ENCODE assay signal across 10 mouse cellular contexts in genomic region chr10:75921726-75922560, GRCm38 (mm10). TPM values are rescaled to one million over a fixed set of nuclear protein-coding genes. Genes with fewer than 3 reads are reported as not detected.
A peak's percentile ranks its signal among the peaks of the same experiment; 100 is the strongest.
DNase-seq lines count a peak whose midpoint lies in the region; ATAC-seq and TF ChIP-seq lines count a peak whose summit lies in the region.
"Had no signal": no experiment of that assay in that cellular context is flagged by ENCODE, and none has a peak within 500 bp of the region (broad histone marks: within the 10 kb centered on the region; RNA-seq: fewer than 3 reads in every experiment).

No protein-coding gene starts in this region.

- ATAC-seq in G1E (ENCODE audit: extremely low read depth, insufficient number of reproducible peaks, low FRiP score, poor library complexity, severe bottlenecking) = no peak
- peak; percentile 37 for ATAC-seq in embryonic facial prominence, embryonic 12.5 days (ENCODE audit: insufficient number of reproducible peaks, insufficient read depth, low FRiP score, low TSS enrichment)
- ATAC-seq in hindbrain, postnatal 0 days = peak; percentile 57
- ATAC-seq in activated CD4-positive, CD25-positive, alpha-beta regulatory T cell, adult 4 months = no peak

- H3K27ac ChIP-seq in layer of hippocampus, adult 2 months = peak overlapping the region; percentile 97
- peak overlapping the region; percentile 95 for H3K27ac ChIP-seq in embryonic facial prominence, embryonic 12.5 days
- peak overlapping the region; percentile 99 for H3K27ac ChIP-seq in hindbrain, postnatal 0 days
- H3K27ac ChIP-seq in macrophage = peak overlapping the region; percentile 61

- H3K4me3 ChIP-seq in layer of hippocampus, adult 2 months = peak overlapping the region; percentile 100
- H3K4me3 ChIP-seq in G1E (ENCODE audit: low read depth, low read length) = peak overlapping the region; percentile 87
- H3K4me3 ChIP-seq in embryonic facial prominence, embryonic 12.5 days = peak overlapping the region; percentile 84
- peak overlapping the region; percentile 96 for H3K4me3 ChIP-seq in hindbrain, postnatal 0 days (ENCODE audit: low read length)
- peak overlapping the region; percentile 64 for H3K4me3 ChIP-seq in macrophage (ENCODE audit: inconsistent target)

- TF ChIP-seq CTCF in layer of hippocampus, adult 2 months (conservative IDR thresholded peaks at IDR 0.05) = no peak
- no peak for TF ChIP-seq CTCF in G1E (IDR thresholded peaks at IDR 0.05; ENCODE audit: low read depth, low read length)
- TF ChIP-seq CTCF in hindbrain, postnatal 0 days (IDR thresholded peaks at IDR 0.05; ENCODE audit: low read depth) = no peak

- no peak for DNase-seq in layer of hippocampus, adult 2 months (ENCODE audit: low spot score in 2 of 2)
- no peak for DNase-seq in layer of hippocampus, adult 9-10 months (ENCODE audit: low spot score)
- DNase-seq in G1E (ENCODE audit: low spot score) = no peak
- peak; percentile 37 for DNase-seq in hindbrain, postnatal 0 days (ENCODE audit: low spot score)
- DNase-seq in spleen, adult 18-20 months = no peak

- peaks cover 34% of the 10 kb centered on the region for H3K4me1 ChIP-seq in G1E (ENCODE audit: insufficient read depth, low read depth, low read length)
- peaks cover 47% of the 10 kb centered on the region for H3K4me1 ChIP-seq in embryonic facial prominence, embryonic 12.5 days
- H3K4me1 ChIP-seq in hindbrain, postnatal 0 days (ENCODE audit: insufficient read depth, low read length) = peaks cover 14% of the 10 kb centered on the region; the same call in 1 of the 2 replicates

- peaks cover 12% of the 10 kb centered on the region for H3K27me3 ChIP-seq in G1E (ENCODE audit: insufficient read depth, low read length)
- no peaks in the 10 kb centered on the region for H3K27me3 ChIP-seq in embryonic facial prominence, embryonic 12.5 days
- no peaks in the 10 kb centered on the region for H3K27me3 ChIP-seq in hindbrain, postnatal 0 days (ENCODE audit: insufficient read depth, low read length)

- WGBS in embryonic facial prominence, embryonic 12.5 days = 4% methylated on average over 22 of the region's 22 CpGs
- 4% methylated on average over 22 of the region's 22 CpGs for WGBS in hindbrain, postnatal 0 days
- WGBS in macrophage (ENCODE audit: missing documents) = 7% methylated on average over 22 of the region's 22 CpGs

- peak overlapping the region; percentile 94 for H3K9ac ChIP-seq in embryonic facial prominence, embryonic 12.5 days
- peak overlapping the region; percentile 97 for H3K9ac ChIP-seq in hindbrain, postnatal 0 days (replicated peaks; ENCODE audit: low read length)

- peaks cover 40% of the 10 kb centered on the region for H3K79me2 ChIP-seq in macrophage (ENCODE audit: inconsistent target)

- H3K36me3 ChIP-seq in G1E (replicated peaks) (peaks cover 43% of the 10 kb centered on the region), macrophage (ENCODE audit: inconsistent target) (no peaks in the 10 kb centered on the region)
- H3K36me3 ChIP-seq in embryonic facial prominence, embryonic 12.5 days = peaks cover 44% of the 10 kb centered on the region
- no peaks in the 10 kb centered on the region for H3K36me3 ChIP-seq in hindbrain, postnatal 0 days (ENCODE audit: insufficient read depth, low read length)

- H3K9me3 ChIP-seq in G1E (replicated peaks) = no peaks in the 10 kb centered on the region
- H3K9me3 ChIP-seq in embryonic facial prominence, embryonic 12.5 days = no peaks in the 10 kb centered on the region
- no peaks in the 10 kb centered on the region for H3K9me3 ChIP-seq in hindbrain, postnatal 0 days (ENCODE audit: low read length)

- H3K4me2 ChIP-seq in embryonic facial prominence, embryonic 12.5 days (replicated peaks) = peak overlapping the region; percentile 84
- H3K4me2 ChIP-seq in hindbrain, postnatal 0 days (ENCODE audit: low read depth, low read length) = peak overlapping the region; percentile 72

RNA-seq across cellular contexts. Expression of gene Smarcb1, which starts 0.5 kb away (rescaled TPM):
- total RNA-seq in layer of hippocampus, adult 2 months (2021) = 10 to 100 TPM; 83.3 to 83.6 TPM
- total RNA-seq in G1E (2014; fragmentation: Nextera tagmentation) (48.4 and 54.9 TPM in 2 replicates), G1E (2017) (54.9 and 55.7 TPM in 2 replicates)
- polyA plus RNA-seq in G1E (2012) (254 and 362 TPM in 2 replicates), macrophage (2018) (36.6 to 53.9 TPM (median 38.3 TPM) in 3 replicates)
- polyA plus RNA-seq in embryonic facial prominence, embryonic 12.5 days (2016; fragmentation: Nextera tagmentation; extraction: Ambion mirVana) = 269 TPM in 2 replicates
- 142 and 156 TPM in 2 replicates for total RNA-seq in hindbrain, postnatal 0 days (2014; rRNA removed)
- 197 and 199 TPM in 2 replicates for polyA plus RNA-seq in hindbrain, postnatal 0 days (2015; fragmentation: Nextera tagmentation; extraction: Ambion mirVana)
- 10 to 100 TPM; 17.9 to 73.8 (median 50.0) TPM for total RNA-seq in macrophage (2018; cell fraction: chromatin; rRNA removed)
- 10 to 100 TPM; 36.6 to 53.9 (median 47.9) TPM for total RNA-seq in macrophage (2018; cell fraction: cytosol; rRNA removed)
- 10 to 100 TPM; 22.2 to 73.1 (median 42.8) TPM for total RNA-seq in macrophage (2018; cell fraction: nucleus; rRNA removed)
- polyA plus RNA-seq in activated CD4-positive, CD25-positive, alpha-beta regulatory T cell, adult 4 months (2017; shearing (Covaris generic)) = 100 to 1,000 TPM in 1 of 2 experiments, 10 to 100 TPM in 1; 75.0 to 127 TPM

RNA-seq across cellular contexts. Expression of gene Chchd10, which starts 11.0 kb away (rescaled TPM):
- total RNA-seq in layer of hippocampus, adult 2 months (2021) = 100 to 1,000 TPM; 328 to 340 TPM
- total RNA-seq in G1E (2014; fragmentation: Nextera tagmentation) = 135 and 169 TPM in 2 replicates
- 96.3 and 127 TPM in 2 replicates for total RNA-seq in G1E (2017)
- 376 and 450 TPM in 2 replicates for polyA plus RNA-seq in G1E (2012)
- 10.2 and 11.8 TPM in 2 replicates for polyA plus RNA-seq in embryonic facial prominence, embryonic 12.5 days (2016; fragmentation: Nextera tagmentation; extraction: Ambion mirVana)
- 327 and 332 TPM in 2 replicates for total RNA-seq in hindbrain, postnatal 0 days (2014; rRNA removed)
- polyA plus RNA-seq in hindbrain, postnatal 0 days (2015; fragmentation: Nextera tagmentation; extraction: Ambion mirVana) = 304 and 312 TPM in 2 replicates
- total RNA-seq in macrophage (2018; cell fraction: chromatin; rRNA removed) = 1 to 10 TPM in 1 of 26 experiments, not detected in 25; 1.1 TPM
- total RNA-seq in macrophage (2018; cell fraction: cytosol; rRNA removed) = 10 to 100 TPM in 24 of 26 experiments, 1 to 10 TPM in 2; 8.7 to 24.6 (median 14.5) TPM
- total RNA-seq in macrophage (2018; cell fraction: nucleus; rRNA removed) = 1 to 10 TPM in 18 of 26 experiments, not detected in 8; 1.6 to 8.4 (median 2.2) TPM
- polyA plus RNA-seq in macrophage (2018) = 7.6 to 12.8 TPM (median 11.6 TPM) in 3 replicates
- polyA plus RNA-seq in activated CD4-positive, CD25-positive, alpha-beta regulatory T cell, adult 4 months (2017; shearing (Covaris generic)) = 10 to 100 TPM; 13.1 to 20.1 TPM

RNA-seq across cellular contexts. Expression of gene Mmp11, which starts 14.4 kb away (rescaled TPM):
- total RNA-seq in layer of hippocampus, adult 2 months (2021) = 1 to 10 TPM; 1.5 to 1.8 TPM
- total RNA-seq in G1E (2014; fragmentation: Nextera tagmentation) = not detected in 2 replicates
- total RNA-seq in G1E (2017) = 0.11 and 0.12 TPM in 2 replicates
- 0.08 TPM in 1 of 2 replicates, not detected in the other for polyA plus RNA-seq in G1E (2012)
- polyA plus RNA-seq in embryonic facial prominence, embryonic 12.5 days (2016; fragmentation: Nextera tagmentation; extraction: Ambion mirVana) = 110 and 112 TPM in 2 replicates
- 6.1 and 9.5 TPM in 2 replicates for total RNA-seq in hindbrain, postnatal 0 days (2014; rRNA removed)
- polyA plus RNA-seq in hindbrain, postnatal 0 days (2015; fragmentation: Nextera tagmentation; extraction: Ambion mirVana) = 7.8 and 8.3 TPM in 2 replicates
- total RNA-seq in macrophage (2018; cell fraction: chromatin; rRNA removed) = 1 to 10 TPM in 3 of 26 experiments, under 1 TPM in 3, not detected in 20; 0.37 to 5.6 (median 0.80) TPM
- 1 to 10 TPM in 1 of 26 experiments, under 1 TPM in 19, not detected in 6; 0.03 to 1.2 (median 0.28) TPM for total RNA-seq in macrophage (2018; cell fraction: cytosol; rRNA removed)
- 1 to 10 TPM in 3 of 26 experiments, under 1 TPM in 7, not detected in 16; 0.30 to 2.1 (median 0.64) TPM for total RNA-seq in macrophage (2018; cell fraction: nucleus; rRNA removed)
- polyA plus RNA-seq in macrophage (2018) = 0.36 to 1.3 TPM (median 1.0 TPM) in 3 replicates
- 1 to 10 TPM; 2.5 to 9.1 TPM for polyA plus RNA-seq in activated CD4-positive, CD25-positive, alpha-beta regulatory T cell, adult 4 months (2017; shearing (Covaris generic))

RNA-seq across cellular contexts. Expression of gene Gm867, which starts 18.5 kb away (rescaled TPM):
- total RNA-seq in layer of hippocampus, adult 2 months (2021) = under 1 TPM in 1 of 2 experiments, not detected in 1; 0.56 TPM
- total RNA-seq in G1E (2014; fragmentation: Nextera tagmentation) (3.0 and 45.1 TPM in 2 replicates), G1E (2017) (not detected in 2 replicates)
- polyA plus RNA-seq in G1E (2012) (not detected in 2 replicates), macrophage (2018) (not detected in 3 replicates)
- 0.31 and 0.37 TPM in 2 replicates for polyA plus RNA-seq in embryonic facial prominence, embryonic 12.5 days (2016; fragmentation: Nextera tagmentation; extraction: Ambion mirVana)
- total RNA-seq in hindbrain, postnatal 0 days (2014; rRNA removed) = 0.73 TPM in 1 of 2 replicates, not detected in the other
- 2.3 and 2.4 TPM in 2 replicates for polyA plus RNA-seq in hindbrain, postnatal 0 days (2015; fragmentation: Nextera tagmentation; extraction: Ambion mirVana)
- not detected for total RNA-seq in macrophage (2018; cell fraction: chromatin; rRNA removed)
- total RNA-seq in macrophage (2018; cell fraction: cytosol; rRNA removed) = not detected
- not detected for total RNA-seq in macrophage (2018; cell fraction: nucleus; rRNA removed)
- not detected for polyA plus RNA-seq in activated CD4-positive, CD25-positive, alpha-beta regulatory T cell, adult 4 months (2017; shearing (Covaris generic))

RNA-seq across cellular contexts. Expression of gene Vpreb3, which starts 20.9 kb away (rescaled TPM):
- total RNA-seq in layer of hippocampus, adult 2 months (2021) = not detected
- not detected in 2 replicates for total RNA-seq in G1E (2014; fragmentation: Nextera tagmentation)
- total RNA-seq in G1E (2017) = not detected in 2 replicates
- not detected in 2 replicates for polyA plus RNA-seq in G1E (2012)
- 0.56 and 0.79 TPM in 2 replicates for polyA plus RNA-seq in embryonic facial prominence, embryonic 12.5 days (2016; fragmentation: Nextera tagmentation; extraction: Ambion mirVana)
- not detected in 2 replicates for total RNA-seq in hindbrain, postnatal 0 days (2014; rRNA removed)
- polyA plus RNA-seq in hindbrain, postnatal 0 days (2015; fragmentation: Nextera tagmentation; extraction: Ambion mirVana) = 0.52 and 0.75 TPM in 2 replicates
- not detected for total RNA-seq in macrophage (2018; cell fraction: chromatin; rRNA removed)
- total RNA-seq in macrophage (2018; cell fraction: cytosol; rRNA removed) = not detected
- total RNA-seq in macrophage (2018; cell fraction: nucleus; rRNA removed) = not detected
- not detected in 3 replicates for polyA plus RNA-seq in macrophage (2018)
- 1 to 10 TPM in 1 of 2 experiments, not detected in 1; 3.5 TPM for polyA plus RNA-seq in activated CD4-positive, CD25-positive, alpha-beta regulatory T cell, adult 4 months (2017; shearing (Covaris generic))
- total RNA-seq: adrenal gland, adult 18-20 months; left cerebral cortex, adult 8-10 months had no signal

Comparison
In these comparisons a context has a peak if more than half of its experiments do, and no peak if none do; other contexts are left out.
1. ATAC-seq: peak in embryonic facial prominence, embryonic 12.5 days (single experiment) and hindbrain, postnatal 0 days (single experiment); none in G1E (single experiment) and activated CD4-positive, CD25-positive, alpha-beta regulatory T cell, adult 4 months (single experiment).
2. RNA of gene Chchd10, which starts 11.0 kb away (polyA plus RNA-seq): 376 to 450 TPM in G1E and 304 to 312 TPM in hindbrain, postnatal 0 days; 13.1 to 20.1 TPM in activated CD4-positive, CD25-positive, alpha-beta regulatory T cell, adult 4 months, 10.2 to 11.8 TPM in embryonic facial prominence, embryonic 12.5 days and 7.6 to 12.8 TPM in macrophage; every median in the first group is over 10 times any median in the second.
3. RNA of gene Mmp11, which starts 14.4 kb away (polyA plus RNA-seq): 110 to 112 TPM in embryonic facial prominence, embryonic 12.5 days; 2.5 to 9.1 TPM in activated CD4-positive, CD25-positive, alpha-beta regulatory T cell, adult 4 months, 7.8 to 8.3 TPM in hindbrain, postnatal 0 days, 0.36 to 1.3 TPM in macrophage and 0.08 TPM in G1E; every median in the first group is over 10 times any median in the second.
4. Peak in every context shown above with its lines, with median percentiles within 50 percentile points of each other: H3K27ac ChIP-seq and H3K4me3 ChIP-seq.